Mouse (Mus musculus): Measurements from ENCODE around the gene Afap1. TPM values are rescaled to one million over a fixed set of nuclear protein-coding genes. Genes with fewer than 3 reads are reported as not detected.

Afap1 gene
- polyA plus RNA-seq, 1 experiment from 2014 or later = 21.3 TPM

DNA sequence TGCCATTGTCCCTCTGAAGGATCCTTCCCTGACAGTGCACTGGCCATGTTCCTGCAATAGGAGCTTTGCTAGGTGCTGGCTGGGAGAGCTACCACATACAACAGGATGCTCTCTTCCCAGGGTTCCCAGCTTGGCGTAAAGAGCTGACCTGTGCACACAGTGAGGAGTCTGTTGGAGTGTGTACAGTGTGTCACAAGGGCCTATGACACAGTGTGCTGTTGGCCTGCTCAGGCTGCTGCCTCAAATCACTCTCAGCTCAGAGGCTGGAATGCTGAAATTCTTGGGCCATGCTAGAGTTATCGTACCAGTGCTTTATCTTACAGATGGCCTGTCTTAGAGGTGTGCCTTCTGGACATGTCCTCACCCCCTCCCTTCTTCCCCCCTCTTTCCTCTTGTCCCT is 53.7 kb downstream of the Afap1 start:
- H3K4me1 ChIP-seq (ENCODE audit: control insufficient read depth, insufficient read depth, low read length) = 0 out of 2 replicates have a peak, but pooled peaks cover 8% of the 10 kb centered on the region
- H3K9ac ChIP-seq (replicated peaks; ENCODE audit: low read depth, low read length) = no peak overlapping the region
- no peak overlapping the region for H3K4me3 ChIP-seq (ENCODE audit: low read depth, low read length)
- H3K27ac ChIP-seq (ENCODE audit: low read length) = no peak overlapping the region
- H3K9me3 ChIP-seq (ENCODE audit: control insufficient read depth, low read depth, low read length) = no peaks in the 10 kb centered on the region
- no peak overlapping the region for H3K4me2 ChIP-seq (replicated peaks; ENCODE audit: low read depth, low read length)
- H3K36me3 ChIP-seq (ENCODE audit: control insufficient read depth, insufficient read depth, low read length) = peaks cover 14% of the 10 kb centered on the region; the same call in 1 of the 2 replicates
- WGBS = 85% methylated on average over 2 of the region's 2 CpGs
- H3K27me3 ChIP-seq (ENCODE audit: control insufficient read depth, insufficient read depth, low read length) = no peaks in the 10 kb centered on the region
- ATAC-seq (ENCODE audit: insufficient number of reproducible peaks, insufficient read depth, low FRiP score, low read depth) = no peak

DNA sequence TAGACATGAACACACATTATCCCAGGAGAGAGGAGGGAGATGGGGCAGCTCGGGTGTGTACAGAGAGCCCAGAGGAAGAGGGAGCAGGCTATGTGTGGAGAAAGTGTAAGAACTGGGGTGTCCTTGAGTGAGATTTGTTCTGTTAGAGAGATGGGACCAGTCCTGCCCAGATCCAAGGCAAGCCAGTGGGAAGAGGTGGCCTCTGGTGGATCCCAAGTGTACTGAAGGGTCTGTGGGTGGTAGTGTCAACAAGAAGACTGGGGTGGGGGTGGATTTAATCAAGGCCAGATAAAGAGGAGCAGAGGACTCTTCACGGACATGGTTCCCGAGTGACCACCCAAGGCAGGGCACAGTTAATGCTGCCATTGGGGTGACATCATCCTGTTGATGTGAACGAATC is 54.3 kb downstream of the Afap1 start:
- Histone ChIP-seq H3K4me2 (replicated peaks; ENCODE audit: low read depth, low read length) (no peak overlapping the region), H3K36me3 (ENCODE audit: control insufficient read depth, insufficient read depth, low read length) (peaks cover 20% of the 10 kb centered on the region; the same call in 1 of the 2 replicates), H3K4me3 (ENCODE audit: low read depth, low read length) (no peak overlapping the region), H3K27me3 (ENCODE audit: control insufficient read depth, insufficient read depth, low read length) (no peaks in the 10 kb centered on the region), H3K4me1 (ENCODE audit: control insufficient read depth, insufficient read depth, low read length) (0 out of 2 replicates have a peak, but pooled peaks cover 5% of the 10 kb centered on the region), H3K9ac (replicated peaks; ENCODE audit: low read depth, low read length) (no peak overlapping the region), H3K9me3 (ENCODE audit: control insufficient read depth, low read depth, low read length) (no peaks in the 10 kb centered on the region), H3K27ac (ENCODE audit: low read length) (no peak overlapping the region)
- WGBS = 78% methylated on average over 4 of the region's 4 CpGs
- ATAC-seq (ENCODE audit: insufficient number of reproducible peaks, insufficient read depth, low FRiP score, low read depth) = no peak

DNA sequence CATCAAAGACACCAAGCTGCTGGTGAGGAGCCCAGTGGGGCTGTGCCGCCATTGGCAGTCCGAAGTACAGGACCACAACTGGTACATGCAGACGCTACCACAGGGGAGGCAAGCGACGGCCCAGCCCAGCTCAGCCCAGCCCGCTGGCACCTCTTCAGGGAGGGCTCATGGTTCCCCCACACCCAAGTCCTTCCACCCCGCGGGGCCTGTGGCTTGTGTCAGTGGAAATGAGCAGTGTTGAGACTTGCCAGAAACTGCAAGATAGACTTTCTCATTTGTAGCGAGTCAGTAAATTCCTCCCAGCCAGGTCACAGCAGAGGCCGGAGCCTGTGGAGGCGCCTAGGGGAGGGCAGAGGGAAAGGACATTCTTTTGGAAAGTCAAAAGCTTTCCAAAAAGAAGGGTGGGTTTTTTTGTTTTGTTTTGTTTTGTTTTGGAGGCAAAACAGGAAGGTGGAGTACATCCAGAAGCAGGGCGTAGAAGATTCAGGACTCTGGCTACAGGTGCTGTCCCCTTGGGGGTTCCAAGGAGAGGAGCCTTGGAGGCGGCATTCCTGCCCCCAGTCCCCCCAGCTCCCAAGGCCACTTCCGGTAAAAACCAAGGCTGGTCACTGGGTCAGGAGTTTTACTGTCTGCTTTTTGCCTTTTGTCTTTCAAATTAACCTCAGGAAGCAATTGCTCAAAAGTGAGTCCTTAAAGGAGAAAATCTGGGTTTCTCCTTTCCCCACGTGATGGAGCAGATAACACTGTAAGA is 55.3 kb downstream of the Afap1 start:
- Histone ChIP-seq H3K4me1 (ENCODE audit: control insufficient read depth, insufficient read depth, low read length) (no peaks in the 10 kb centered on the region), H3K4me2 (replicated peaks; ENCODE audit: low read depth, low read length) (no peak overlapping the region), H3K36me3 (ENCODE audit: control insufficient read depth, insufficient read depth, low read length) (peaks cover 20% of the 10 kb centered on the region; the same call in 1 of the 2 replicates), H3K27ac (ENCODE audit: low read length) (no peak overlapping the region), H3K9me3 (ENCODE audit: control insufficient read depth, low read depth, low read length) (no peaks in the 10 kb centered on the region), H3K4me3 (ENCODE audit: low read depth, low read length) (no peak overlapping the region), H3K27me3 (ENCODE audit: control insufficient read depth, insufficient read depth, low read length) (no peaks in the 10 kb centered on the region), H3K9ac (replicated peaks; ENCODE audit: low read depth, low read length) (no peak overlapping the region)
- 75% methylated on average over 15 of the region's 15 CpGs for WGBS
- ATAC-seq (ENCODE audit: insufficient number of reproducible peaks, insufficient read depth, low FRiP score, low read depth) = 0 out of 2 replicates have a peak, but pooled peaks have one; percentile 20

DNA sequence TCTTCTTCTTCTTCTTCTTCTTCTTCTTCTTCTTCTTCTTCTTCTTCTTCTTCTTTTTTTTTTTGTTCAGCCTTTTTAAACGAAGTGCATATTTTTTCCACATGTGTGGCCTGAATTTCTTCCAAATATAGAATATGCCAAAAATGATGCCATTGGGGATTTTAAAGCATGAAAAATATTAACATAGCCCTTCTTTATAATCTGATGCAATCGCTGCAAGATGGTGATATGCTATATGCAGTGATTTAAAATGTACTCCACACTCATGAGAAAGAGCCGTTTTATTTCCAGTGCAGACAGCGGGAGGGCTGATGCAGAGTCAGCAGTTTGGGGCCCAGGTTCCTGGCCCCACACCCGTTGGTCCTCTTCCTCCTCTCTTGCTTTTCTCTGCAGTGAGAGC is 55.9 kb downstream of the Afap1 start:
- H3K27me3 ChIP-seq (ENCODE audit: control insufficient read depth, insufficient read depth, low read length) = no peaks in the 10 kb centered on the region
- WGBS = 81% methylated on average over 5 of the region's 5 CpGs
- no peak overlapping the region for H3K27ac ChIP-seq (ENCODE audit: low read length)
- H3K4me3 ChIP-seq (ENCODE audit: low read depth, low read length) = no peak overlapping the region
- ATAC-seq (ENCODE audit: insufficient number of reproducible peaks, insufficient read depth, low FRiP score, low read depth) = no peak
- no peaks in the 10 kb centered on the region for H3K4me1 ChIP-seq (ENCODE audit: control insufficient read depth, insufficient read depth, low read length)
- H3K9me3 ChIP-seq (ENCODE audit: control insufficient read depth, low read depth, low read length) = no peaks in the 10 kb centered on the region
- no peak overlapping the region for H3K4me2 ChIP-seq (replicated peaks; ENCODE audit: low read depth, low read length)
- H3K9ac ChIP-seq (replicated peaks; ENCODE audit: low read depth, low read length) = no peak overlapping the region
- H3K36me3 ChIP-seq (ENCODE audit: control insufficient read depth, insufficient read depth, low read length) = peaks cover 21% of the 10 kb centered on the region; the same call in 1 of the 2 replicates

DNA sequence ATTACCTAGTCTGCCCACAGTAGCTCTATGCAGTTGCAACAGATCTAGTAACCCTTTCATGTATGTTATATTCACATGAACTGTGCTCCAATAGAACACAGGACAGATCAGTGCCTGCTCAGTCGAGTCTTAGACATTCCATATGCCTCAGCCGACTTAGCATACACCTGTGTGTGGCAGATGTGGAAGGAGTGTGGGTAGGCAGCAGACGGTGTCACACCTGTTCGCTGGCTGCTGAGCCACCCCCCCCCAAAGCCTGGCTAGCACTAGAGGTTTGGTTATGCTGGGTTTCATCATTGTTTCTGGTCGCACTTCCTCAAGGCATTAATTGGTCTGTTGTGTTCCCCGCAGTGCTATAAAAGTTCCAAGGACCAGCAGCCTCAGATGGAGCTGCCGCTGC is 57.4 kb downstream of the Afap1 start:
- Histone ChIP-seq H3K9ac (replicated peaks; ENCODE audit: low read depth, low read length) (no peak overlapping the region), H3K27me3 (ENCODE audit: control insufficient read depth, insufficient read depth, low read length) (no peaks in the 10 kb centered on the region), H3K4me2 (replicated peaks; ENCODE audit: low read depth, low read length) (no peak overlapping the region), H3K4me1 (ENCODE audit: control insufficient read depth, insufficient read depth, low read length) (no peaks in the 10 kb centered on the region), H3K27ac (ENCODE audit: low read length) (no peak overlapping the region), H3K9me3 (ENCODE audit: control insufficient read depth, low read depth, low read length) (no peaks in the 10 kb centered on the region), H3K4me3 (ENCODE audit: low read depth, low read length) (no peak overlapping the region), H3K36me3 (ENCODE audit: control insufficient read depth, insufficient read depth, low read length) (peaks cover 20% of the 10 kb centered on the region; the same call in 1 of the 2 replicates)
- ATAC-seq (ENCODE audit: insufficient number of reproducible peaks, insufficient read depth, low FRiP score, low read depth) = no peak
- 85% methylated on average over 7 of the region's 7 CpGs for WGBS

DNA sequence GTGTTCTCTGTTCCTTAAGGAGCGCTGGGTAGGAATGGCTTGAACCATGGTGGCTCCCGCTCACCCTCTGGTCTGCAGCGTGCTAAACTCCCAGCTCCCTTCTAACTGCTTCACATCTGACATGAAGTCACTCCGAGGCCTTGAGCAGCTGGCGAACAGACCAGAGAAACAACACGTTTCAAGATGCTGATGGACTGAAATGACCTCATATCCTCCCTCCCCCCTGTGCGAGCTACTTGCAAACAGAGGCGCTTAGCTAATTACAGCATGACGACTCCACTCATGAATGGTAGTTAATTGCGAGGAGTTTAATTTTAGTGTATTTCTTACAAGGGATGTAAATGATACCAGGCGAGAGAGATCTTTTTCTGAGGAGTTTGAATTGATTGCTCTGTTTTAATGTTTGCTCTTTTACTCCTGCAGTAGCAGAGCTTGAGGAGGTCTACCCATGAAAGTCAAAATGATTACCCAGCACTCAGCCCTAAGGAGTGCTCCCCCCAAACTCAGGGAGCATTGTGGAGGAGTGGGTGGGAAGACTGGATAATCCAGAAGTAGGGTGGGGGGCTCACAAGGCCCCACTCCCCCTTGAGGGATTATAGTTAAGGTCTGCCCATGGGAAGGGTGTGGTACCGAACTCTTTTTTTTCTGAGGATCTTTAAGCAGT is 61.1 kb downstream of the Afap1 start:
- Histone ChIP-seq H3K9me3 (ENCODE audit: control insufficient read depth, low read depth, low read length) (no peaks in the 10 kb centered on the region), H3K4me2 (replicated peaks; ENCODE audit: low read depth, low read length) (no peak overlapping the region), H3K36me3 (ENCODE audit: control insufficient read depth, insufficient read depth, low read length) (peaks cover 30% of the 10 kb centered on the region), H3K9ac (replicated peaks; ENCODE audit: low read depth, low read length) (no peak overlapping the region), H3K27ac (ENCODE audit: low read length) (no peak overlapping the region), H3K4me1 (ENCODE audit: control insufficient read depth, insufficient read depth, low read length) (no peaks in the 10 kb centered on the region), H3K27me3 (ENCODE audit: control insufficient read depth, insufficient read depth, low read length) (no peaks in the 10 kb centered on the region), H3K4me3 (ENCODE audit: low read depth, low read length) (no peak overlapping the region)
- WGBS = 68% methylated on average over 12 of the region's 12 CpGs
- ATAC-seq (ENCODE audit: insufficient number of reproducible peaks, insufficient read depth, low FRiP score, low read depth) = no peak

DNA sequence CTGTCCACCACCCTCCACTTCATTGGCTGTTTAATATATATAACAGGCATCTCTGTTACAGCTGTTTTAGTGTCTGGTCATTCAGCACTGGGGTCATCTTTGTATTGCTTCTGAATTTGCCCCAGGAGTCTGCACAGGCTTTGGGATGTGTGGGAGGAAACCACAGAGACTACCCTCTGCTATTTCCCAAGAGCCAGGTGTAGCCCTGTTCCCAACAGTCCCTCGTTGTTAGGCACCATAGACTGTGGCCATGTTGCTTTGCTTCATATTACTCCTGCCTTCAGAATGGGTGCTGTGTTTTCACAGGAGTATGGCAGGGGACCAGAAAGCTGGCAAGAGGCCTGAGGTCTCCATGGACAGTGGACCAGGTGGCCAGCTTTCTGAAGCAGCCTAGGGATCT is 63.1 kb downstream of the Afap1 start:
- Histone ChIP-seq H3K27ac (ENCODE audit: low read length) (no peak overlapping the region), H3K4me1 (ENCODE audit: control insufficient read depth, insufficient read depth, low read length) (no peaks in the 10 kb centered on the region), H3K9ac (replicated peaks; ENCODE audit: low read depth, low read length) (no peak overlapping the region), H3K4me2 (replicated peaks; ENCODE audit: low read depth, low read length) (no peak overlapping the region), H3K36me3 (ENCODE audit: control insufficient read depth, insufficient read depth, low read length) (peaks cover 26% of the 10 kb centered on the region), H3K9me3 (ENCODE audit: control insufficient read depth, low read depth, low read length) (no peaks in the 10 kb centered on the region), H3K27me3 (ENCODE audit: control insufficient read depth, insufficient read depth, low read length) (no peaks in the 10 kb centered on the region), H3K4me3 (ENCODE audit: low read depth, low read length) (no peak overlapping the region)
- no peak for ATAC-seq (ENCODE audit: insufficient number of reproducible peaks, insufficient read depth, low FRiP score, low read depth)
- 88% methylated on average over 1 of the region's 1 CpGs for WGBS

DNA sequence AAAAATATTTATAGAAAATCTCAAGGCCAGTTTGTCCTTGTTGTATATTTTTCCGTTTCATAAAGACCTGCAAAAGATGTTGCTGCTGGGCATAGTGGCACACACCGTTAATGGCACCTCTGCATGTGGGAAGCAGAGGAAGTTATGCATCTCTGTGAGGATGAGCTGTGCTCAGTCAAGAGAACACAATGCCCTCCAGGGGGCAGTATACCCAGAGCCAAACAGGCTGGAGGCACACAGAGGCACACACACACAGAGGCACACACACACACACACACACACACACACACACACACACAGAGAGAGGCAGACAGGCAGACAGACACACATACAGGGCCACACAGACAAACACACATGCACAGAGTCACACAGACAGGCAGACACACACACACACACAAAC is 65.6 kb downstream of the Afap1 start:
- Histone ChIP-seq H3K36me3 (ENCODE audit: control insufficient read depth, insufficient read depth, low read length) (peaks cover 31% of the 10 kb centered on the region), H3K4me1 (ENCODE audit: control insufficient read depth, insufficient read depth, low read length) (no peaks in the 10 kb centered on the region)
- ATAC-seq (ENCODE audit: insufficient number of reproducible peaks, insufficient read depth, low FRiP score, low read depth) = no peak

More for the DNA sequence above, 65.6 kb downstream of the Afap1 start:
- Histone ChIP-seq H3K4me3 (ENCODE audit: low read depth, low read length) (no peak overlapping the region), H3K9me3 (ENCODE audit: control insufficient read depth, low read depth, low read length) (no peaks in the 10 kb centered on the region), H3K4me2 (replicated peaks; ENCODE audit: low read depth, low read length) (no peak overlapping the region), H3K27ac (ENCODE audit: low read length) (no peak overlapping the region), H3K27me3 (ENCODE audit: control insufficient read depth, insufficient read depth, low read length) (no peaks in the 10 kb centered on the region), H3K9ac (replicated peaks; ENCODE audit: low read depth, low read length) (no peak overlapping the region)
- 77% methylated on average over 2 of the region's 2 CpGs for WGBS
